Mouse (Mus musculus): ENCODE measurements at regions not wholly inside any gene's neighbourhood (a gene's known extent, or its start where the extent isn't known, plus 50 kb on each side); places are given as distances from the start of the nearest gene placed in this dataset.

DNA sequence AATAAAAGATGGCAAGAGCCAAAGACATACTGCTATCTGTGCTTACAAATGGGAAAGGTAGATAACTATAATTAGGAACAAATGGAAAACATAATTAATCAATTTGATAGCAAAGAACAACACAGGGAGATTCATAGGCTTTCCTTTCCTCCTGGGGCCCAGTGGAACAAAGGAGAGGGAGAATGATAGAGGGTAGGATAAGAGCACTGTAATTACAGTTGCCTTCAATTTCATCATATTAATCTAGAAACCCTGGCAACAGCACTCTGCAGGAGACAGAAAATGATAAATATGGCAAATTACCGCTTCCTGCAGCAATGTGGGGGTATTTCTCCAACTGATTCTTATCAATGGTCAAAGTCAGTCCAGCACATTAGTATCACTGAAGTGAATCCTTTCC is 910.2 kb upstream of the Ddx18 start:
- no peak for TF ChIP-seq POLR2A (IDR thresholded peaks at IDR 0.05; ENCODE audit: insufficient read length, low read depth)
- no peak for TF ChIP-seq REST (IDR thresholded peaks at IDR 0.05; ENCODE audit: insufficient read depth, insufficient read length)
- no peak for TF ChIP-seq USF1 (IDR thresholded peaks at IDR 0.05; ENCODE audit: low read depth)
- no peak for TF ChIP-seq MAX (IDR thresholded peaks at IDR 0.05; ENCODE audit: low read depth)
- no peak for TF ChIP-seq TCF12 (IDR thresholded peaks at IDR 0.05; ENCODE audit: insufficient read depth, poor library complexity, severe bottlenecking)
- TF ChIP-seq E2F4 (IDR thresholded peaks at IDR 0.05; ENCODE audit: insufficient read depth) = no peak
- TF ChIP-seq POLR2AphosphoS2 (IDR thresholded peaks at IDR 0.05; ENCODE audit: insufficient read length, low read depth) = no peak
- no peak for TF ChIP-seq TCF3 (IDR thresholded peaks at IDR 0.05; ENCODE audit: insufficient read length, low read depth)
- TF ChIP-seq SRF (IDR thresholded peaks at IDR 0.05; ENCODE audit: control insufficient read depth, insufficient read length, low read depth) = no peak

All from myocyte (in vitro differentiated cells).